Mouse (Mus musculus) small intestine, adult 2 months (tissue): ENCODE measurements around the gene Gm7694.

Source experiments
- CTCF ChIP-seq: fragments of 200-500 bp; IDR thresholded peaks from 2 replicates; pipeline ENCODE4 v1.5.1; 2012; ENCODE audit warnings: low read depth, mild to moderate bottlenecking, control low read depth, inconsistent platforms, low read length, moderate library complexity, mixed read lengths; ENCODE audit not compliant: insufficient replicate concordance, insufficient read length; ENCODE audit errors: extremely low read depth
- POLR2A ChIP-seq: fragments of 200-500 bp; IDR thresholded peaks from 2 replicates; pipeline ENCODE4 v1.6.1; 2012; ENCODE audit warnings: low read depth, mild to moderate bottlenecking, control low read depth, inconsistent platforms, low read length, moderate library complexity

DNA sequence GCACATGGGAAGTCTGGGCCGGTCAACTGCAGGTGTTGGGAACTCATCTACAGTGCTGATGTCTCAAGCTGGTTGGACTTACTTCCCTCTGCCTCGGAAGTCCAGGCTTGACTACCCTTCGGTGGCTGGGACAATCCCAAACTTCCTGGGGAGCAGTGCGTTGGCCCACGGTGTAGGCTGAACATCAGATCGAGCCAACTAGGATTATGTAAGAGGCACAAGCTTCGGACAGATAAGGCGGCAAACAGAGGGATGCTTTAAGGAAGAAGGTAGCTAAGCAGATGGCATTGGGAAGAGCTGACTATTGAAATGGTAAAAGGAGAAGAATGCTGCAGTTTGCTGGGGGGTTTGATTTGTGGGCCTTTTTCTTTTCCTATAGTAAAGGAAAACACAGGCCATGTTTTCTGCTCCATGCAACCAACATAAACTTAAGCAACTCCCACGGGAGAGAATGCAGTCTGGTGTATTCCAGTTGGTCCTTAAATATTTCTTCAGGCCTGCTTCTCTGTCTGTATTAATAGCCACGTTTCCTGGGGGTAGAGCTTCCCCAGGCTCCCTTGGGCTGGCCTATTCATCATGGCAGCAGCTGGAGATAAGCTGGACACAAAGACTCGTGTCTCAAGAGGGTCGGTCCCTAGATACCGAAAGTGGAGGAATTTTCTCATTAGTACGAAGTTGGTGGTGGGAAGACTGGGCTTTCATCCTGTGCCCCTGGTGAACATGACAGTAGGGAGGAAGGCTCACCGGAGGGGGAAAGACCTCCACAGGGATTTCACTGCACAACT lies 11.2 kb downstream of the Gm7694 start:
- TF ChIP-seq CTCF: no peak
- no peak for TF ChIP-seq POLR2A
